Mouse (Mus musculus) cortical plate, adult 2 months (tissue): ENCODE data around the gene Dhrs7b.

Source experiments
- CTCF ChIP-seq: fragments of 200-500 bp; IDR thresholded peaks from 2 replicates; pipeline ENCODE4 v1.5.1; 2011; ENCODE audit warnings: mild to moderate bottlenecking, control low read depth, low read length; ENCODE audit not compliant: insufficient read depth; ENCODE audit errors: extremely low read depth
- POLR2A ChIP-seq: fragments of 200-500 bp; IDR thresholded peaks from 2 replicates; pipeline ENCODE4 v1.6.1; 2011; ENCODE audit warnings: mild to moderate bottlenecking, low read length, control low read depth; ENCODE audit not compliant: insufficient read depth; ENCODE audit errors: extremely low read depth

GRCm38 (mm10) chr11:60827241-60827945, 3.0 kb upstream of the Dhrs7b start:
- TF ChIP-seq POLR2A (no peak), CTCF (no peak)
